Mouse (Mus musculus): ENCODE results near the gene Fgf22.

DNA sequence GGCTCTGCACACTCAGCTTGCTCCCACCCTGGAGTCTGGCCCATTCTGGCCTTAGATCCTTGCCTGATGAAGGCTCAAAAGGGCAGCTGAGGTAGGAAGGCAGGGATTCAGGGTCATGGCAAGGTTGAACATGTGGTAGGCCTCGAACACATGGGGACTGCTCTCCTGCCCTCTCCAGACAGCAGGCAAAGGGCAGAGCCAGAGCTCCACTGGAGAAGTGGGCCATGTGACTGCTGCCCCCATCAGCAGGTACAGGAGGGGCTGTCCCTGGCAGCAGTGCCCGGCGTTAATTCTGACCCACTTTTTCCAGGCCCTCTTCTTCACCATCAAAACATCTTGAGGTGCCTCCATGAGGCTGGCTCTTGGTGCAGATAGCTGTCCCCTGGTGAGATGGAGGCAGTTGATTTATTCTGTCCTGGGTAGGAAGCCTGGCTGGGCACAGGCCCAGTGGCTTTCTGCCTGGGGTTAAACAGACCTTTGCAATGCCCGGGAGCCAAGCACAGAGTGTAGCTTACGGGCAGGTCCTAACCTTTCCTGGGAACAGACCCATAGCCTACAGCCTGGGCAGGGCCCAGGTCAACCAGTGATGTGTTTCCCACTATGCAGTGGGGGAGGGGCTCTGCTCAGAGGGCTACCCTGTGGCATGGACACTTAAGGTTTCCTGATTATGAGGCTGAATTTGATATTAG is 48.3 kb upstream of the Fgf22 start:
- TF ChIP-seq GATA1 (IDR thresholded peaks at IDR 0.05; ENCODE audit: borderline replicate concordance, low read length), result no peak
- TF ChIP-seq FLI1 (IDR thresholded peaks at IDR 0.05; ENCODE audit: low read length), result no peak

All from megakaryocyte, embryonic 14.5 days (primary cell).